8 mouse cellular contexts compared by ENCODE assay signal in the genomic region with DNA sequence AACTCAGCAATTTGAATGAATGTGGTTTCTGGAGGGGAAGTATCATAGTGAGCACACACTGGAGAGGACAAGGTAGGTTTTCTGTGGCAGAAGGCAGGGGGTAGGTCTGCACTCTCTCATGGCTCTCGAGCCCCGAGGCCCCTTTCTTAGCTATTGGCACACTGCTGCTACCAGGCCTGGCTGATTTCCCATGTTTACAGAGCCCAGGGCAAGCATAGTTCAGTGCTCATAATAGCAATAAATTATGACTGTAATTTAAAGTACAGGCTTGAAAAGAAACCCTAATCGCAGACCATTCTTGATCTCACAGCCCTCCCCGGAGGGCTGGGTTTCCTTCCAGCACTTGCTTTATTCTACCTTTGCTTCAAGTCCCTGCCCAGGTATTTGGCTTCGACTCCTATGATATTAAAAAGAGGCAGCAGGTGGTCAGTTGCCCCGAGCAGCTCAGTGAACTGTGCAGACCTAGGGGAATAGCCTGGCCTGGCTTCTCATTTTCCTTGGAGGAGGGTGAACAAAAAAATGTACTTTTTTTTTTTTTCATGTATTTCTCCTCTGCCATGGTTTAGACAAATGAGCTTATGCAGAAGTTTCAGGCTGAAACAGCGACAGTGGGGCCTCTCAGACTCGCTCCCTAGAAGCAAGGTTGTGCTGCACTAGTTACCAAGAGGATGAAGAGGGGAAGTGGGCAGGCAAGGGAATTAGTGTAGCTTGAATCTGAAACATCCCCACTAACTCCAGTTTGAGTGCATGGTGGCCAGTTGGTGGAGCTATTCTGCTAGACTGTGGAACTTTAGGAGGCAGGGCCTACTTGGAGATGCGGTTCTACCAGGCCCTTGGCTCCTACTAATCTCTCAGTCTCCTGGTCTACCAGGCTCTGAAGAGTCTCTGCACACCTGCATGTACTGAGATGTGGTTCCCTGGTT.
DNase-seq lines count a peak whose midpoint lies in the region; ATAC-seq lines count a peak whose summit lies in the region.

No protein-coding gene starts in this region.

- H3K4me1 ChIP-seq in forebrain, embryonic 13.5 days, result peaks cover 35% of the 10 kb centered on the region
- peaks cover 23% of the 10 kb centered on the region for H3K4me1 ChIP-seq in forebrain, embryonic 10.5 days
- H3K4me1 ChIP-seq in midbrain, embryonic 15.5 days, result peaks cover 21% of the 10 kb centered on the region

- H3K36me3 ChIP-seq in forebrain, embryonic 13.5 days (ENCODE audit: poor library complexity, severe bottlenecking), result no peaks in the 10 kb centered on the region
- H3K36me3 ChIP-seq in forebrain, embryonic 10.5 days (replicated peaks), result no peaks in the 10 kb centered on the region
- H3K36me3 ChIP-seq in midbrain, embryonic 15.5 days (replicated peaks), result no peaks in the 10 kb centered on the region

- no peak for DNase-seq in forebrain, embryonic 10.5 days (ENCODE audit: extremely low spot score, low spot score)
- peak; percentile 14 for DNase-seq in 416B (ENCODE audit: low read depth)
- peak; percentile 39 to 61 for DNase-seq in cerebellum, postnatal 25 days
- DNase-seq in kidney, adult 8-10 months, result peak; percentile 73 to 75
- no peak for DNase-seq in yolk sac, embryonic 10.5 days (ENCODE audit: low spot score)
- DNase-seq in gastrocnemius, postnatal 10 days, result no peak

- H3K4me2 ChIP-seq in forebrain, embryonic 13.5 days, result no peak overlapping the region
- H3K4me2 ChIP-seq in midbrain, embryonic 15.5 days, result no peak overlapping the region

- H3K9me3 ChIP-seq in forebrain, embryonic 13.5 days (replicated peaks), result no peaks in the 10 kb centered on the region
- H3K9me3 ChIP-seq in forebrain, embryonic 10.5 days, result no peaks in the 10 kb centered on the region
- H3K9me3 ChIP-seq in midbrain, embryonic 15.5 days, result no peaks in the 10 kb centered on the region

- no peaks in the 10 kb centered on the region for H3K27me3 ChIP-seq in forebrain, embryonic 13.5 days
- no peaks in the 10 kb centered on the region for H3K27me3 ChIP-seq in forebrain, embryonic 10.5 days (ENCODE audit: poor library complexity, severe bottlenecking)
- no peaks in the 10 kb centered on the region; the same call in 1 of the 2 replicates for H3K27me3 ChIP-seq in midbrain, embryonic 15.5 days (replicated peaks)

- no peak overlapping the region for H3K9ac ChIP-seq in forebrain, embryonic 13.5 days
- no peak overlapping the region for H3K9ac ChIP-seq in midbrain, embryonic 15.5 days

- 44% methylated on average over 9 of the region's 9 CpGs for WGBS in forebrain, embryonic 13.5 days
- 72% methylated on average over 9 of the region's 9 CpGs for WGBS in forebrain, embryonic 10.5 days
- WGBS in midbrain, embryonic 15.5 days, result 45% methylated on average over 9 of the region's 9 CpGs

- no peak overlapping the region for H3K4me3 ChIP-seq in forebrain, embryonic 13.5 days
- no peak overlapping the region for H3K4me3 ChIP-seq in forebrain, embryonic 10.5 days
- no peak overlapping the region for H3K4me3 ChIP-seq in midbrain, embryonic 15.5 days

- peak overlapping the region; percentile 48; the same call in 1 of the 2 replicates for H3K27ac ChIP-seq in forebrain, embryonic 13.5 days
- no peak overlapping the region for H3K27ac ChIP-seq in forebrain, embryonic 10.5 days
- peak overlapping the region; percentile 30; the same call in 1 of the 2 replicates for H3K27ac ChIP-seq in midbrain, embryonic 15.5 days

- ATAC-seq in forebrain, embryonic 13.5 days, result peak; percentile 79
- ATAC-seq in midbrain, embryonic 15.5 days (replicated peaks), result peak; percentile 56

Comparison
In these comparisons a context has a peak if more than half of its experiments do, and no peak if none do; other contexts are left out.
1. DNase-seq: peak in 416B (single experiment), cerebellum, postnatal 25 days (2 of 2) and kidney, adult 8-10 months (2 of 2); none in forebrain, embryonic 10.5 days (single experiment), yolk sac, embryonic 10.5 days (single experiment) and gastrocnemius, postnatal 10 days (single experiment).